Mouse (Mus musculus) limb, embryonic 12.5 days (tissue): ENCODE results near the gene Cblb. TPM values are rescaled to one million over a fixed set of nuclear protein-coding genes. Genes with fewer than 3 reads are reported as not detected.
A peak's percentile ranks its signal among the peaks of the same experiment; 100 is the strongest.

Source experiments
- ATAC-seq: fragments of 200-750 bp; cut with Nextera tagmentation; 2 replicates; pipeline ENCODE4 v1.8.0; 2017; ENCODE audit warnings: low read depth, moderate TSS enrichment; ENCODE audit not compliant: insufficient number of reproducible peaks, insufficient read depth, low FRiP score, low TSS enrichment
- H3K27ac ChIP-seq: fragments of 300-500 bp; sonication (generic); 2 replicates; pipeline ENCODE4 v1.5.1; 2016; ENCODE audit warnings: mild to moderate bottlenecking, moderate library complexity
- H3K27me3 ChIP-seq: fragments of 300-500 bp; sonication (generic); 2 replicates; pipeline ENCODE4 v1.6.1; 2016; ENCODE audit warnings: mild to moderate bottlenecking, moderate library complexity
- H3K36me3 ChIP-seq: fragments of 300-500 bp; sonication (generic); 2 replicates; pipeline ENCODE4 v1.6.1; 2016; ENCODE audit warnings: mild to moderate bottlenecking, moderate library complexity
- H3K4me1 ChIP-seq: fragments of 300-500 bp; sonication (generic); replicated peaks from 2 replicates; pipeline ENCODE4 v1.6.1; 2016
- H3K4me2 ChIP-seq: fragments of 300-500 bp; sonication (generic); 2 replicates; pipeline ENCODE4 v1.6.1; 2016; ENCODE audit warnings: mild to moderate bottlenecking, moderate library complexity
- H3K4me3 ChIP-seq: fragments of 300-500 bp; sonication (generic); replicated peaks from 2 replicates; pipeline ENCODE4 v1.5.1; 2016; ENCODE audit warnings: mild to moderate bottlenecking
- H3K9ac ChIP-seq: fragments of 300-500 bp; sonication (generic); replicated peaks from 2 replicates; pipeline ENCODE4 v1.6.1; 2016; ENCODE audit warnings: mild to moderate bottlenecking, moderate library complexity
- H3K9me3 ChIP-seq: fragments of 300-500 bp; sonication (generic); 2 replicates; pipeline ENCODE4 v1.6.1; 2016; ENCODE audit warnings: mild to moderate bottlenecking, moderate library complexity
- WGBS: fragments of 180-500 bp; shearing (Covaris S2); methylation state at CpG from one replicate; pipeline ENCODE4 v1.1.7; 2016; 5-methylcytosine and 5-hydroxymethylcytosine counted together
- polyA plus RNA-seq: library from polyadenylated mRNA; unstranded; fragments of >200 nt; fragmentation: Nextera tagmentation; extraction: Ambion mirVana; gene quantifications from 2 replicates; pipeline ENCODE4 v1.2.1, GENCODE M21; 2016

The Cblb gene
- polyA plus RNA-seq, 1 experiment from 2014 or later: 21.4 TPM

DNA sequence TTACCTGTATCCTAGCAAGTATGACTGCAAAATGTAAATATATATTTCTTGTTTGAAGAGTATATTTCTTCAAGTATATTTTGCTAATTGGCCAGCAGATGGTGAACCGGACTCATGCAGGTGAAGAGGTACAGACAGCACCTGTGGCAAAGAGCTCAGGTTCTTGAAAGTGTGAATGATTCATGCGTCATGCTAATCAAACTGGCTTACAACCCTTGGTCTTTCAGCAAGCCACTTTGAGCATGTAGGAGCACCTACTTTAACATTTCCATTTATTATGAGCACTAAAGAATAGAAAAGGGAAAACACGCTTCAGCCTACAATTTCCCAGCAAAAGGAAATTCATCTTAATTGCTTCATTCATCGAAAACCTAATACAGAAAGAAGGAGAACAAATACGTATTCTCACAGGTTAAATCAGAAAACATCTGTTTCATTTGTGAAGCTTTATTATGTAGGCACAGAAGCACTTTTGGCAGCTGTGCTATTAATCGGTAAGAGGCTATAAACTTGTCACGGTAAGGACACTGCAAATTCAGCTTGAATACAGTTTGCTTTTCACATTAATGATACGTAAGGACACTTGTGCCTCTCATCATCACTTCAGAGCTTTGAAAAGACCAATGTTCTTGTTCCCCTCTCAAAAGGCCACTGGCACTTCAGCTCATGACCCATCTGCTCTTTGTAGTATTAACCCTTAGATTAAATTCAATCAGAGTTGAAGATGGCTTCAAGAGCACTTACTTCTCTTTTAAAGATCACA lies 180.0 kb downstream of the Cblb start:
- ATAC-seq: no peak
- 70% methylated on average over 8 of the region's 8 CpGs for WGBS
- H3K27me3 ChIP-seq: no peaks in the 10 kb centered on the region

DNA sequence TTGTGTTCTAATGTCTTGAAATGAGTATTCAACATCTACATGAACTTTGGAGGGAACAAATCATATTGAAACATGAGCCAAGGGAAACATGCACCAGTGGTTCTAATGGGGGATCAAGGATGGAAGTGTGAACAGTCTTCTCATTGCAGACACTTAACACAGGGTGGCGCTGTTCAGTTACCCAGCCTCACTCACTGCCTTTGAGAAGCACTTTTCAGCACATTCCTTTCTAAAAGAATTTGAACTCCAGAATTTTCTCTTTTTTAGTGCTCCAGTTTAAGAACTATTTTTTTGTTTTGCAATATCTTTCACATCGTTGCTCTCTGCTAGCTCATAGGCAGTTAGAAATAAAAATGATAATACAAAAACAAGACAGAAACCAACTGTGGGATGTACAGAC lies 188.0 kb downstream of the Cblb start:
- H3K27me3 ChIP-seq: no peaks in the 10 kb centered on the region
- 17% methylated on average over 2 of the region's 2 CpGs for WGBS

More for the DNA sequence above, 180.0 kb downstream of the Cblb start:
- no peaks in the 10 kb centered on the region for H3K9me3 ChIP-seq
- no peak overlapping the region for H3K4me3 ChIP-seq
- no peaks in the 10 kb centered on the region for H3K4me1 ChIP-seq
- no peak overlapping the region for H3K27ac ChIP-seq
- H3K4me2 ChIP-seq: no peak overlapping the region
- peaks cover 6% of the 10 kb centered on the region; the same call in 1 of the 2 replicates for H3K36me3 ChIP-seq
- H3K9ac ChIP-seq: no peak overlapping the region

DNA sequence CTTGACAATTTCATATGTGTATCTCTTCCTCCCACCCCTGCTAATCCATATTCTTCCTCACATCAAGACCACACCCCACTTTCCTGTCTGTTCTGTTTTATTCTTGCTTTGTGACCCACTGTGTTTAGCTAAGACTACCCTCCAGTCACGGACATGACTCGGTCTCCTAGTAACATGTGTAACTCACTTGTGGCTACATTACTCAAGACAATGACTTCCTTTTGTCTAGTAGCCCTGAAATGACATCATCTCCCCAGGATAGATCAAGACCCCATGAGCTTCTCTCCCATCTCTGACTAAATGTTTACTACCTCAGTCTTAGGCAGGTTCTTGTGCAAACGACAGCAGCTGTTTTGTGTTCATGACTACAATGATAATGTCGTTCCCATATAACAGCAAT lies 191.9 kb downstream of the Cblb start:
- H3K4me3 ChIP-seq: no peak overlapping the region
- 86% methylated on average over 4 of the region's 4 CpGs for WGBS

More for the DNA sequence above, 188.0 kb downstream of the Cblb start:
- Histone ChIP-seq H3K4me2 (no peak overlapping the region), H3K27ac (no peak overlapping the region), H3K9me3 (no peaks in the 10 kb centered on the region), H3K36me3 (no peaks in the 10 kb centered on the region), H3K4me3 (no peak overlapping the region), H3K4me1 (0 out of 2 replicates have a peak, but pooled peaks cover 3% of the 10 kb centered on the region), H3K9ac (no peak overlapping the region)
- ATAC-seq: no peak

DNA sequence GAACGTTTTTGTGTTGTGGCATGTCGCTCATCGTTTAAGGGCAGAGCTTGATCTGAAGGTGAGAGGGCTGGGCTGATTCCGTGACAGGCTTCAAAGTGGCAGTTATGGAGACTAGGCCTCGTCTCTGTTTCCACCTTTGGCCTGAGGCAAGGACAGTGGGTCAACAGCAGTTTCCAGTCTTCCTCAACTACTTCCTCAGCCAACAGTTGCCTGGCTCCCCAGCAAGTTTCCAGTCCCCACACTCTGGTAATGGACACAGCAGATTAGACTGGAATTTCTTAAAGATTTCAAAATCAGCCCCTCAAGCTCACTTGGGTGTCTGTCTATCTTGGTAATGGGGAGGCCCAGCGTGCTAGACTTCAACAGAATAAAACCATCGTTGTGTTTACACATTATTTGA lies 198.4 kb downstream of the Cblb start:
- Histone ChIP-seq H3K9me3 (no peaks in the 10 kb centered on the region), H3K4me3 (no peak overlapping the region), H3K4me1 (no peaks in the 10 kb centered on the region), H3K27me3 (no peaks in the 10 kb centered on the region), H3K9ac (no peak overlapping the region), H3K4me2 (no peak overlapping the region), H3K27ac (no peak overlapping the region), H3K36me3 (no peaks in the 10 kb centered on the region)
- 68% methylated on average over 7 of the region's 7 CpGs for WGBS
- ATAC-seq: no peak

More for the DNA sequence above, 191.9 kb downstream of the Cblb start:
- H3K27me3 ChIP-seq: no peaks in the 10 kb centered on the region
- H3K36me3 ChIP-seq: no peaks in the 10 kb centered on the region
- H3K4me1 ChIP-seq: 0 out of 2 replicates have a peak, but pooled peaks cover 3% of the 10 kb centered on the region
- no peak overlapping the region for H3K9ac ChIP-seq
- no peak overlapping the region for H3K4me2 ChIP-seq
- no peak for ATAC-seq
- no peak overlapping the region for H3K27ac ChIP-seq
- no peaks in the 10 kb centered on the region for H3K9me3 ChIP-seq

DNA sequence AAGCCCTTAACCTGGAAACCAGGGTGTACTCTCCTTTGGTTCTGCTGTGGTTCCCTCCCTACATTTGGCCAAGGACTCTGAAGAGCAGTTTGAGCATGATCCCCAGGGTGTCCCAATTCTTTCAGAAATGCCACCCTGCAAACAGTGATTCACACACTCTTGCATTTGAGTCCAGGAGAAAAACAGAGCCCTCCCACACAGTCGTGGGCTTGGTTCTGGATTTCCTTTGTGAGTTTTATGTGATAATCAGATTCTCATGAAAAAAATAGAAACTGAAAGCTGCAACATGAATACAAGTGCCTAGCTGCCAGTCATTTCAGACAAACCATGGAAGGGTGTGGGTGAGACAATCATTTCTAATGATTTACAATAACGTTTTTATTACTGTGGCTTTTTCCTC lies 198.9 kb downstream of the Cblb start:
- Histone ChIP-seq H3K36me3 (no peaks in the 10 kb centered on the region), H3K4me3 (no peak overlapping the region), H3K27ac (no peak overlapping the region), H3K4me1 (no peaks in the 10 kb centered on the region), H3K9me3 (no peaks in the 10 kb centered on the region), H3K27me3 (no peaks in the 10 kb centered on the region), H3K4me2 (no peak overlapping the region), H3K9ac (no peak overlapping the region)
- ATAC-seq: no peak
- WGBS: 68% methylated on average over 2 of the region's 2 CpGs

GRCm38 (mm10) chr16:52242144-52242543 lies 211.1 kb downstream of the Cblb start:
- ATAC-seq: peak; percentile 81
- Histone ChIP-seq H3K4me1 (peaks cover 8% of the 10 kb centered on the region), H3K9me3 (no peaks in the 10 kb centered on the region), H3K27me3 (no peaks in the 10 kb centered on the region), H3K4me3 (no peak overlapping the region), H3K36me3 (no peaks in the 10 kb centered on the region), H3K27ac (peak overlapping the region; percentile 75), H3K9ac (no peak overlapping the region), H3K4me2 (no peak overlapping the region)
- WGBS: 26% methylated on average over 2 of the region's 2 CpGs

GRCm38 (mm10) chr16:52243421-52243973 lies 212.5 kb downstream of the Cblb start:
- WGBS: 77% methylated on average over 4 of the region's 4 CpGs
- no peaks in the 10 kb centered on the region for H3K36me3 ChIP-seq
- no peak overlapping the region for H3K4me3 ChIP-seq
- no peaks in the 10 kb centered on the region for H3K9me3 ChIP-seq
- H3K27ac ChIP-seq: no peak overlapping the region
- peaks cover 8% of the 10 kb centered on the region for H3K4me1 ChIP-seq
- no peaks in the 10 kb centered on the region for H3K27me3 ChIP-seq
- no peak overlapping the region for H3K4me2 ChIP-seq
- ATAC-seq: peak; percentile 21; the same call in 1 of the 2 replicates
- H3K9ac ChIP-seq: no peak overlapping the region

GRCm38 (mm10) chr16:52250196-52250595 lies 219.2 kb downstream of the Cblb start:
- Histone ChIP-seq H3K9ac (no peak overlapping the region), H3K36me3 (0 out of 2 replicates have a peak, but pooled peaks cover 7% of the 10 kb centered on the region), H3K4me3 (no peak overlapping the region), H3K27ac (no peak overlapping the region), H3K4me1 (no peaks in the 10 kb centered on the region), H3K27me3 (no peaks in the 10 kb centered on the region), H3K9me3 (0 out of 2 replicates have a peak, but pooled peaks cover 2% of the 10 kb centered on the region), H3K4me2 (no peak overlapping the region)
- 91% methylated on average over 4 of the region's 4 CpGs for WGBS
- no peak for ATAC-seq

GRCm38 (mm10) chr16:52250935-52251334 lies 219.9 kb downstream of the Cblb start:
- H3K9me3 ChIP-seq: peaks cover 8% of the 10 kb centered on the region; the same call in 1 of the 2 replicates
- 90% methylated on average over 4 of the region's 4 CpGs for WGBS
- no peak overlapping the region for H3K4me3 ChIP-seq
- H3K27me3 ChIP-seq: no peaks in the 10 kb centered on the region
- ATAC-seq: no peak
- no peak overlapping the region for H3K4me2 ChIP-seq
- 0 out of 2 replicates have a peak, but pooled peaks cover 7% of the 10 kb centered on the region for H3K36me3 ChIP-seq
- H3K27ac ChIP-seq: no peak overlapping the region
- no peak overlapping the region for H3K9ac ChIP-seq
- no peaks in the 10 kb centered on the region for H3K4me1 ChIP-seq
